Mouse (Mus musculus) ZHBTc4 (cell line): ENCODE data around the gene 0610009B22Rik.

Source experiments
- DNase-seq: peaks from one replicate; pipeline ENCODE4 v3.0.0-alpha.2; 2011; ENCODE audit warnings: low read depth, low spot score

0610009B22Rik gene

GRCm38 (mm10) chr11:51661867-51662365 is 26.8 kb downstream of the 0610009B22Rik start:
- DNase-seq = peak; percentile 31

- peak; percentile 57 for DNase-seq
Observed at GRCm38 (mm10) chr11:51658705-51659104, 30.0 kb downstream of the 0610009B22Rik start.

- no peak for DNase-seq
Observed at GRCm38 (mm10) chr11:51658291-51658690, 30.4 kb downstream of the 0610009B22Rik start.

- no peak for DNase-seq
Observed at GRCm38 (mm10) chr11:51656798-51657521, 31.7 kb downstream of the 0610009B22Rik start.

GRCm38 (mm10) chr11:51654891-51655290 is 33.8 kb downstream of the 0610009B22Rik start:
- no peak for DNase-seq

- no peak for DNase-seq
Observed at GRCm38 (mm10) chr11:51653736-51654135, 34.9 kb downstream of the 0610009B22Rik start.

- DNase-seq = no peak
Observed at GRCm38 (mm10) chr11:51652889-51653418, 35.7 kb downstream of the 0610009B22Rik start.

- peak; percentile 78 for DNase-seq
Observed at GRCm38 (mm10) chr11:51650691-51651515, 37.8 kb downstream of the 0610009B22Rik start, which contains the start of the genes N4bp3 and D930048N14Rik. TSS of gene N4bp3 (minus strand) at chr11:51650842. TSS of gene D930048N14Rik (plus strand) at chr11:51650954.

- DNase-seq = peak; percentile 67
Observed at GRCm38 (mm10) chr11:51650261-51650660, 38.4 kb downstream of the 0610009B22Rik start.

GRCm38 (mm10) chr11:51649889-51650199 is 38.8 kb downstream of the 0610009B22Rik start:
- peak; percentile 76 for DNase-seq

GRCm38 (mm10) chr11:51649111-51649888 is 39.4 kb downstream of the 0610009B22Rik start:
- peak; percentile 65 for DNase-seq

- peak; percentile 86 for DNase-seq
Observed at GRCm38 (mm10) chr11:51648566-51648965, 40.1 kb downstream of the 0610009B22Rik start.

GRCm38 (mm10) chr11:51646751-51647667 is 41.7 kb downstream of the 0610009B22Rik start:
- peak; percentile 72 for DNase-seq

- DNase-seq = no peak
Observed at GRCm38 (mm10) chr11:51646245-51646644, 42.4 kb downstream of the 0610009B22Rik start.

- DNase-seq = no peak
Observed at GRCm38 (mm10) chr11:51645293-51645692, 43.4 kb downstream of the 0610009B22Rik start.

GRCm38 (mm10) chr11:51644217-51644616 is 44.5 kb downstream of the 0610009B22Rik start:
- DNase-seq = no peak

- peak; percentile 45 for DNase-seq
Observed at GRCm38 (mm10) chr11:51643761-51644160, 44.9 kb downstream of the 0610009B22Rik start.

GRCm38 (mm10) chr11:51643202-51643601 is 45.5 kb downstream of the 0610009B22Rik start:
- peak; percentile 52 for DNase-seq

- no peak for DNase-seq
Observed at GRCm38 (mm10) chr11:51640748-51641147, 47.9 kb downstream of the 0610009B22Rik start.

- no peak for DNase-seq
Observed at GRCm38 (mm10) chr11:51638497-51638896, 50.2 kb downstream of the 0610009B22Rik start.
